Mouse (Mus musculus) CD4-positive, CD25-positive, alpha-beta regulatory T cell, adult 4 months (primary cell): ENCODE measurements around the gene Pmpca. TPM values are rescaled to one million over a fixed set of nuclear protein-coding genes. Genes with fewer than 3 reads are reported as not detected.

Experiments
- ATAC-seq: one replicate; pipeline ENCODE4 v1.8.0; 2017
- polyA plus RNA-seq, 2 experiments: library from polyadenylated mRNA; unstranded; fragments of 100-300 nt; shearing (Covaris generic); gene quantifications; one replicate each; pipeline ENCODE4 v1.2.1; 2017

Pmpca gene
- polyA plus RNA-seq, 2 experiments from 2014 or later = 84.7 to 128 TPM

DNA sequence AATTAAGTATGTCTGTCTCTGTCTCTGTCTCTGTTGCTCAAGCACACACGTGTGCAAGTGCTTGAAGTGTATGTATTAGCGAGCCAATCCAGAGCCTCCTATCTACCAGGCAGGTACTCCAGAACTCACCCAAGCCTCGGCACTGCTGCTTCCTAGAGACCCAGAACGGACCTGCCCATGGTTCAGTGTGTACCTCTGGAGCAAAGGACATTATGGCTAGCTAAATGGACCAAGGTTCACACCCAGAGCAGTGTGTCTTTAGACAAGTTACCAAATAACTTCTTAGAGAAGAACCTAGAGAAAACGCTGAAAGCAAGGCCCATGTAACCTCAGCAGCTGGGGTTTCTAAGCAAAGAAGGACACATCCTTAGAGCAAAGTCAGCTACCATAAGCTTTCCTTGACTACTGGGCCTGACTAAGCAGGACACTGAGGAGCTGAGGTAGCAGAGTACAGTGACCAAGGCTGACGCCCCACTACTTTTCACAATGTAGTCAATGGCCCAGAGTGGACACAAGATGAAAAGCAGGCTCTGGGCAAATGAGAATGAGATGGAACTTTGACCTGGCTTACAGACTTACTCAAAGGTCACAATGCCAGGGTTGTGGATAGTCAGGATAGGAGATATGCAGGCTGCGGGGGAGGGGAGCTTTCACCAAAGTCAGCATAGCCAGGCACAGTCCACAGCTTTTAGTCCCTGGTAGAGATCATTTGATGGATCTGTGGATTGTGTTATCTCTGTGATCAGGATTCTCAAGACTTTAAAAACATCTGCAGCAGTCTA is 45.8 kb downstream of the Pmpca start:
- ATAC-seq = no peak

DNA sequence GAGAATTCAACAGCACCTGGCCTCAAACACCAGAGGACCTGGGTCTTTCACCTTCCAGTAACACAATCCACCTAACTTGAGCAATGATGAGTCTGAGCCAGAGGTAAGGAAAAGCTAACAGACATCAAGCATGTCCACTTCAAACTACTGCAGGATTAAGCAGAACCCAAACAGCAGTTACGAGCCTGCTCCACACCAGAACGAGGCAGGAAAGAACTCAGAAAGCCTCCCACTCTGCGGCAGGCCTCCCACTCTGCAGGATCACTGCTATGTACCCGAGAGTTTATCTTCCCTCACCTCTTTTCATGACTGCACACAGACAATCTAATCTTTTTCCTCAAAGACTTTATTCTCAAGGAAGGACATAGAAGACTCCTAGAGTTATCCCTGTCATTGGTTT is 48.1 kb downstream of the Pmpca start:
- no peak for ATAC-seq

DNA sequence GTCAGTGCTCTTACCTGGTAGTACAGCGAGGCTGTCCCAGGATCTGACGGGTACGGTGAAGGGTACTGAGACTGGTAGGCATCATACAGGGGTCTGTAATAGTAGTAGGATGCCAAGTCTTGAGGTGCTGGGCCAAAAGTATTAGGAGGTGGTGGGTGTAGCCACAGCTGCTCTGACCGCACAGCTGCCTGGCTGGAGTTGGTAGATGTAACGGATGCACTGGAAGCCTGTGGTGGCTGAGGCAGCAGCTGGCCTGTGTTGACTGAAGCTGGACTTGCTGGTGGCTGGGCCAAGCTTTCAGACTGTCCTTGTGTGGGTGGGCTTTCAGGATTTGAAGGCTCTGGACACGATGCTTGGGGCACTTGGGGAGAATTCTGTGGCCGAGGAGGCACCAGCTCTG is 49.2 kb downstream of the Pmpca start:
- ATAC-seq = no peak

DNA sequence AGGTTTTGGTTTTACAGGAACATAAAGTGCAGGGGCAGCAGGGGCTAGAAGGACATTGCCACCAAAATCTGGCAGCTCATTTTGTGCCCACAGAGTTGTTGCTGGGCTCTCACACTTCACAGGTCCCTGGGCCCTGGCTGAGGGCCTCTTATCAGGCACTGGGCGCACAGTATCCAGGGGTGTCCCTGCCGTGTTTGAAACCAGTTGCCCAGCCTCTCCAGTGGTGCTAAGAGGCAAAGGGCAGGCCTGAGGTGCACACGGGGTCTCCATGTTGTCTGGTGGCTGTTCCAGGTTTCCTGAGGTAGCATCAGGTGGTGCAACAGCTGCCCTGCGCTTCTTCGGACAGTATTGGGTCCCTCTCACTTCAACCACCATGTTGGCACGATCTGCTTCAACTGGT is 50.5 kb downstream of the Pmpca start:
- no peak for ATAC-seq

DNA sequence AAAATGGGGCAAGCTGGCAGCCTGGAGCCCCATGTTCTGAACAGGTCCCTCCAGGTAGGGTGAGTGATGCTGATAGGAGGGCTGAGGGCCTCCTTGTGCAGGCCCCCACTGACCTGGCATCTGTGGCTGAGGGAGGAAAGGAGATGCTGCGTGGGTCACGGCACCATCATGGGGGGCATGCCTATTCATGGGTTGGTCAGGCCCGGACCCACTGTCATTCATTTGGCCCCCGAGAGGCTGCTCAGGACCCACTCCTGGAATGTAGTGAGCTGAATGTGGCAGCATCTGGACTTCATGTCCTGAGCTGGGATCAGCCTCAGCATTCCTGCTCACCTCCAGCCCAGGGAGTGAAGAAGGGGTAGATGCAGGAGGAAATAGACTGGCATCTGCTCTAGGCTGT is 52.1 kb downstream of the Pmpca start:
- ATAC-seq = no peak

DNA sequence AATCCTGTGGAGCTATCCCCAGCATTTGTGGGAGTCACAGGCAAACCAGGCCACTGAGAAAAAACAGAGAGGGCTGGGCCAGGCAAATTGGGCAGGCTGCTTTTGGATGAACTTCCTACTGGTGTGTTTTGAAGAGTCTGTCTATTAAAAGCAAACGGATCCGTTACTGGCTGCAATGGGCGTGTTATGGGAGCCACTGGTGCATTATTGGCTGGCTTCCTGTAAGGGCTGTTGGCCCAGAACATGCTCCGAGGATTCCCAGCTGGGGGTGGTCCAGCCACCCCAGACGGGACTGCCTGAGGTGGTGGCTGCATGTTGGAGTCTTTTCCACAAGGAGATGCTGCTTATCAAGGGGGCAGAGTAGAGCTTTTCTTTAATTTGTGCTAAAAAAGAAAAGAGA is 52.5 kb downstream of the Pmpca start:
- ATAC-seq = no peak

DNA sequence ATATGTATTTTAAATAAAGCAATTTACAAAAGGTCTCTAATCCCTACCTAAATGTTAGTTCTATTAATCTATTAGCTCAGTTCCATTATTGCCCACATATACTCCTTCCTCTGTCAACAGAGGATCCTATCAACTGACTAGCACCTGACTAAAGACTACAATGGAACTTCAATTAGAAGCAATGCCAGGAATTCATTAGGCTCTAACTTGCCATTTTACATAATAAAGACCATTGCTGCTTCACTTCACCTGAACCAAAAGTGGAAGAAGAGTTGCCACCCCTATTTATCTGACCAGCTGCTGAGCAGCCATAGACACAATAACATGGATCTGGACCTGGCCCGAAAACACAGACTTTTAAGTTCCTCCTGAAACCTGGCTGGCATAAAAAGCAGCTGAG is 53.7 kb downstream of the Pmpca start:
- ATAC-seq = no peak

DNA sequence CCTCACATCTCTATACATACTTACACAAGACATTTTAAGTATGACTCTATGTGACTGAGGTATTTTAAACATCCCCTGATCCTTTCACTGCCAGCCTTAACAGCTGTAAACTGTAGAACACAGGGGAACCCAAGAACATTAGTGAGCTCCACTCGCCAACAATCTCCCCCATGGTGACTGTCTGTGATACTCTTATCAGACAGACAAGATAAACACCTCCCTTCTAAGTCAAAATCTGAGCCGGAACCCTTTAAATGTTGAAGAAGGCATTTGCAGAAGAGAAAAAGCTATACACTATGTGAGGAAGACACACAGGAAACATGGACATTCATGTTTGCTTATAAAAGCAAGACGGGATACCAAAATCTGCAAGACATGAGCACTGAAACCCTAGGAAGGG is 54.7 kb downstream of the Pmpca start:
- ATAC-seq = no peak

DNA sequence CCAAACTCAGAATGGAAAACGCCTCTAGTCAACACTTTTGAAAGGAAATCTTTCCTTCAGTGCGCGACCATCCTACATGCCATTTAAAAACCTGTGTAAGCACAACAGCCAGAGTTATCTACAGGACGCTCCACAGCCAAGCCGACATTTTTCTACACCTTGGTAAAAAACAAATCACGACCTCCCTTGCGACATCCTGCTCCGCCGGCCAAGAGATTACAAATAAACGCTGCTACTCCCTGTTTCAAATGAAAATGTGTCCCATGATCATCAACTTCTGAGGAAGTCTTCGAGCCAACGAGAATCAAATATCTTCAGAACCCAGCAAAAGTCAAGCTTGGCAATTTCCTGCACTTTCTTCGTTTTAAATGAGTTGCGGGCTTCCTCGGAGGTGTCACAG is 55.2 kb downstream of the Pmpca start:
- no peak for ATAC-seq

DNA sequence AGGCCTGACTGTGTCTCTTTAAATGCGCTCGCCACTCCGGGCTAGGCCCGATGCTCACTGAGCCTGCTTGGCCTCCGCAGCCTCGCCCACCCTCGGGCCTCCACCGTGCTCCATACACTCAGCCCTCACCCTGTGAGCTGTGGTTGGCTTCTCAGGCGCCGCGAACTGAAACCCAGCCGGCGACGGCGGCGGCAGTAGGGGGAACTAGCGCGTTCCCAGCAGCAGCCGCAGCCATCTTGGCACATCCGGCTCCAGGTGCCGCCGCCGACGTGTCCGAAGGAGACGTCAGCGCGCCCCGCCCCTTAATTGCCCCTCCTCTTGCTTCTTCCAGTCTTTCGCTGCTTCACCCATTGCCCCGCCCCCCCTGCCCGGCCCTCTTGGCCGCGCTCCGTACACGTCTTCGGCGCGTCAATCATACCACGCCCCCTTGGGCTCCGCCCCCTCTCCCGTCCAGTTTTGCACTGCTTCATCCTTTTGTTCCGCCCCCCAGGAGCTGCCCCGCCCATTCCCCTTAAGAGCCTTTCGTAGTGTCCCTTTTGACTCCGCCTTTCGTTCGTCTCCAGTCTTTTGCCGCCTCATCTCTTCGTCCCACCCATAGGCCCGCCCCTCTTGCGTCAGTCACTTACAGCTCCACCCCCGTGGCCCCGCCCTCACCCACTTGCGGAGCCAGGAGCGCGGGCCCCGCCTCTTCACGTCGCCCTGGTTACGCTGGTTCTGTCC is 56.0 kb downstream of the Pmpca start, which contains the start of gene Sec16a:
Sec16a (minus strand) TSS at position 271 of the 720 bp plus-strand sequence.
- peak; percentile 85 for ATAC-seq

DNA sequence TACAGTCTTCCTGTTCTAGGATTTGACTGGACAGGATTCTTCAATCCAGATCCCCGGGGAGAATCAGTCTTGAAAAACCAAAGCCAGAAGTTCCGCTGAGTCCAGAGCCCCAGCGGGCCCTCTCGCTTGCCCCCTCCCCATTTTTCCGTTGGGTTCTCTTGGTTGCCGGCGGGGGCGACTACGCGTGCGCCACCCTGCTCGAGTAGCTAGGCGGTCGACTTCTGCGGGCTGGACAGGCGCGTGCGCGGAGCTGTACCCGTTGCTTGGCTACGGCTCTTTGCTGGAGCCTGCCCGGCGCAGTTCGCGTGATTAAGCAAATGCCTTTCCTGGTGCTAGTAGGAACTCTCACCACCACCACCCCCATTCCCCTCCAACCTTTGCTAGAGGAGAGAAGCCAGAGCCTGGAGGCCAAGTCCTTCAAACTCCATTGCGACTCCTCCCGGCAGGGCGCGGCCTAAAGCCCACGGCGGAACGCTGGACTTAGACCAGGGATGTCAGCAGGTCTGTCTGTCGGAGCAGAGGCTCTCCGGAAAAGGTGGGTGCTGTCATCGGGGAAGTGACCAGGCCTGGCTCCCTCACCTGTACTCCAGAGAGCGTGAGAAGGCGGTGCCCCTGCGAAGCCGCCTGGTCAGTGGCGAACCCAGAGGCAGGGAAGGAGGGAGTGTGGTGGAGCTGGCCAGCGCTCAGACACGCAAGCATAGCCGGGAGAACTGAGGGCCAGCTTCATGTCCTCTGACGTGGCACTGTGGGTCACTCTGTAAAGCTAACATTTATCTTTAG is 56.7 kb downstream of the Pmpca start:
- ATAC-seq = peak; percentile 64

DNA sequence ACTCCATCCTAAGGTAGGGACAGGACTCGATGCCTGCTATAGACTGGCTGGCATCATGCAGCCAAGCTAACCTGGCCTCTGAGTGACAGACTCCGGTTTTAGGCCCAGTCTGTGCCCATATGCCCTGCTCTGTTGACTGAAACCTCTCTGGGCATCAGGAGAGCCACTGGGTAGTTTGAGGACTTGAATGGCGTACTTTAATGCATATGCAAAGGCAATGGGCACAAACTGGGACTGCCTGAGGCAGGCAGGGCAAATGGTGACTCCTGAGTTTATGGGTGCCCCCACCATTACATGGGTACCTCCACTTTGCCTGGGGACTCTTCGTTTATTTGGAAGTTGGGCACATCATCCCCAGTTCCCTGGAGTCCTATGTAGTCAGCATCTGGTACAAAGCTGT is 57.5 kb downstream of the Pmpca start:
- ATAC-seq = no peak

Other genes with a start within 250 kb of the Pmpca start
- gene Lhx3, start 181.1 kb upstream of the Pmpca start, polyA plus RNA-seq = not detected
- gene Qsox2, start 151.8 kb upstream of the Pmpca start, polyA plus RNA-seq = 1 to 10 TPM; 2.0 to 2.1 TPM
- gene Ccdc187, start 94.8 kb upstream of the Pmpca start, polyA plus RNA-seq = not detected
- gene Gpsm1, start 73.8 kb upstream of the Pmpca start, polyA plus RNA-seq = 1 to 10 TPM; 3.3 to 4.9 TPM
- gene Dnlz, start 37.2 kb upstream of the Pmpca start, polyA plus RNA-seq = 1 to 10 TPM; 6.4 to 7.1 TPM
- under 1 TPM; 0.65 to 0.85 TPM for gene Card9, start 28.4 kb upstream of the Pmpca start, polyA plus RNA-seq
- 10 to 100 TPM; 25.6 to 56.4 TPM for gene Snapc4, start 8.7 kb upstream of the Pmpca start, polyA plus RNA-seq
- gene Entr1, start within 50 bp of the Pmpca start, polyA plus RNA-seq = 10 to 100 TPM; 38.2 to 38.9 TPM
- gene Inpp5e, start 19.9 kb downstream of the Pmpca start, polyA plus RNA-seq = 10 to 100 TPM in 1 of 2 experiments, 1 to 10 TPM in 1; 9.7 to 17.9 TPM
- 10 to 100 TPM; 24.8 to 31.7 TPM for gene Sec16a, start 55.9 kb downstream of the Pmpca start, polyA plus RNA-seq
- gene Notch1, start 127.3 kb downstream of the Pmpca start, polyA plus RNA-seq = 10 to 100 TPM; 21.9 to 33.0 TPM
- gene Egfl7, start 190.7 kb downstream of the Pmpca start, polyA plus RNA-seq = not detected
- not detected for gene Gm20532, start 197.3 kb downstream of the Pmpca start, polyA plus RNA-seq
- 1 to 10 TPM; 5.8 to 7.7 TPM for gene Agpat2, start 215.1 kb downstream of the Pmpca start, polyA plus RNA-seq
- gene Fam69b, start 239.1 kb downstream of the Pmpca start, polyA plus RNA-seq = 1 to 10 TPM; 1.5 to 2.6 TPM